15 mouse cellular contexts compared by ENCODE assay signal in genomic region chr15:79219572-79219971, GRCm38 (mm10). TPM values are rescaled to one million over a fixed set of nuclear protein-coding genes. Genes with fewer than 3 reads are reported as not detected.
DNase-seq lines count a peak whose midpoint lies in the region; ATAC-seq lines count a peak whose summit lies in the region.
"Had no signal": no experiment of that assay in that cellular context is flagged by ENCODE, and none has a peak within 500 bp of the region (broad histone marks: within the 10 kb centered on the region; RNA-seq: fewer than 3 reads in every experiment).

No protein-coding gene starts in this region.

- peaks cover 45% of the 10 kb centered on the region for H3K4me1 ChIP-seq in hindbrain, embryonic 10.5 days (replicated peaks)
- H3K4me1 ChIP-seq in hindbrain, embryonic 14.5 days (replicated peaks; ENCODE audit: control insufficient read depth, insufficient read depth, low read length) = peaks cover 2% of the 10 kb centered on the region; the same call in 1 of the 2 replicates
- H3K4me1 ChIP-seq in midbrain, embryonic 10.5 days = peaks cover 40% of the 10 kb centered on the region
- peaks cover 1% of the 10 kb centered on the region; the same call in 1 of the 2 replicates for H3K4me1 ChIP-seq in midbrain, embryonic 16.5 days (ENCODE audit: control insufficient read depth, insufficient read depth, low read length)

- H3K9me3 ChIP-seq in hindbrain, embryonic 10.5 days = no peaks in the 10 kb centered on the region
- no peaks in the 10 kb centered on the region for H3K9me3 ChIP-seq in hindbrain, embryonic 14.5 days (ENCODE audit: control insufficient read depth, low read length)
- H3K9me3 ChIP-seq in midbrain, embryonic 10.5 days (replicated peaks) = no peaks in the 10 kb centered on the region
- H3K9me3 ChIP-seq in midbrain, embryonic 16.5 days (replicated peaks; ENCODE audit: control insufficient read depth, low read length, poor library complexity, severe bottlenecking) = no peaks in the 10 kb centered on the region

- no peak overlapping the region for H3K4me2 ChIP-seq in hindbrain, embryonic 14.5 days (replicated peaks)
- no peak overlapping the region for H3K4me2 ChIP-seq in midbrain, embryonic 16.5 days (ENCODE audit: low read length)

- H3K27ac ChIP-seq in hindbrain, embryonic 10.5 days = peak overlapping the region; percentile 57
- no peak overlapping the region for H3K27ac ChIP-seq in hindbrain, embryonic 14.5 days
- H3K27ac ChIP-seq in midbrain, embryonic 10.5 days (replicated peaks) = peak overlapping the region; percentile 49
- no peak overlapping the region for H3K27ac ChIP-seq in midbrain, embryonic 16.5 days (ENCODE audit: low read length)
- H3K27ac ChIP-seq: left cerebral cortex, adult 2 months had no signal

- 4% methylated on average over 1 of the region's 1 CpGs for WGBS in hindbrain, embryonic 10.5 days
- 0% methylated on average over 1 of the region's 1 CpGs for WGBS in hindbrain, embryonic 14.5 days
- 0% methylated on average over 1 of the region's 1 CpGs for WGBS in midbrain, embryonic 10.5 days
- 0% methylated on average over 1 of the region's 1 CpGs for WGBS in midbrain, embryonic 16.5 days

- no peak overlapping the region for H3K4me3 ChIP-seq in hindbrain, embryonic 10.5 days
- no peak overlapping the region for H3K4me3 ChIP-seq in hindbrain, embryonic 14.5 days (replicated peaks; ENCODE audit: low read length)
- 0 out of 2 replicates have a peak overlapping the region, but pooled peaks have one; percentile 0 for H3K4me3 ChIP-seq in midbrain, embryonic 10.5 days
- no peak overlapping the region for H3K4me3 ChIP-seq in midbrain, embryonic 16.5 days (ENCODE audit: low read depth, low read length)
- H3K4me3 ChIP-seq: left cerebral cortex, adult 2 months had no signal

- H3K9ac ChIP-seq in hindbrain, embryonic 14.5 days = no peak overlapping the region
- no peak overlapping the region for H3K9ac ChIP-seq in midbrain, embryonic 16.5 days (ENCODE audit: low read depth, low read length)

- H3K36me3 ChIP-seq in hindbrain, embryonic 10.5 days = no peaks in the 10 kb centered on the region
- no peaks in the 10 kb centered on the region for H3K36me3 ChIP-seq in hindbrain, embryonic 14.5 days (replicated peaks; ENCODE audit: control insufficient read depth, insufficient read depth)
- no peaks in the 10 kb centered on the region for H3K36me3 ChIP-seq in midbrain, embryonic 10.5 days
- H3K36me3 ChIP-seq in midbrain, embryonic 16.5 days (ENCODE audit: control insufficient read depth, insufficient read depth, low read length) = no peaks in the 10 kb centered on the region

- peaks cover 12% of the 10 kb centered on the region for H3K27me3 ChIP-seq in hindbrain, embryonic 10.5 days (ENCODE audit: insufficient read depth, poor library complexity, severe bottlenecking)
- no peaks in the 10 kb centered on the region for H3K27me3 ChIP-seq in hindbrain, embryonic 14.5 days (ENCODE audit: control insufficient read depth, insufficient read depth, low read length)
- no peaks in the 10 kb centered on the region for H3K27me3 ChIP-seq in midbrain, embryonic 10.5 days (ENCODE audit: low read depth, poor library complexity, severe bottlenecking)
- no peaks in the 10 kb centered on the region for H3K27me3 ChIP-seq in midbrain, embryonic 16.5 days (ENCODE audit: control insufficient read depth, insufficient read depth, low read depth, low read length)

- ATAC-seq in hindbrain, embryonic 14.5 days (ENCODE audit: low FRiP score) = no peak
- ATAC-seq in midbrain, embryonic 16.5 days = no peak
- no peak for ATAC-seq in CD4-positive, CD25-positive, alpha-beta regulatory T cell, adult 4 months

- peak; percentile 56 for DNase-seq in hindbrain, embryonic 10.5 days (ENCODE audit: low spot score)
- no peak for DNase-seq in hindbrain, embryonic 14.5 days (ENCODE audit: low spot score)
- no peak for DNase-seq in midbrain, embryonic 10.5 days (ENCODE audit: low spot score)
- peak; percentile 69 for DNase-seq in kidney, postnatal 14 days
- DNase-seq in yolk sac, embryonic 10.5 days (ENCODE audit: low spot score) = peak; percentile 25
- no peak for DNase-seq in left cerebral cortex, adult 18-20 months (ENCODE audit: low spot score in 2 of 2)
- DNase-seq: cerebellum, adult 18-20 months; liver; lung, postnatal 14 days; thymus, postnatal 14 days had no signal

RNA-seq across cellular contexts. Expression of gene Pick1, which starts 9.4 kb away (rescaled TPM):
- polyA plus RNA-seq in hindbrain, embryonic 10.5 days (2016; fragmentation: Nextera tagmentation; extraction: Ambion mirVana) = 45.0 and 47.8 TPM in 2 replicates
- 45.8 and 48.2 TPM in 2 replicates for polyA plus RNA-seq in hindbrain, embryonic 14.5 days (2014; fragmentation: Nextera tagmentation; extraction: Ambion mirVana)
- polyA plus RNA-seq in midbrain, embryonic 10.5 days (2016; fragmentation: Nextera tagmentation; extraction: Ambion mirVana) = 42.1 and 52.2 TPM in 2 replicates
- 109 and 110 TPM in 2 replicates for polyA plus RNA-seq in midbrain, embryonic 16.5 days (2015; fragmentation: Nextera tagmentation; extraction: Ambion mirVana)
- total RNA-seq in left cerebral cortex, adult 18-20 months (2021) = 10 to 100 TPM; 47.1 to 54.0 TPM
- polyA plus RNA-seq in CD4-positive, CD25-positive, alpha-beta regulatory T cell, adult 4 months (2017; shearing (Covaris generic)) = 10 to 100 TPM in 1 of 2 experiments, 1 to 10 TPM in 1; 6.0 to 10.5 TPM

RNA-seq across cellular contexts. Expression of gene Gm49486, which starts 9.6 kb away (rescaled TPM):
- polyA plus RNA-seq in hindbrain, embryonic 10.5 days (2016; fragmentation: Nextera tagmentation; extraction: Ambion mirVana) = 0.14 and 0.21 TPM in 2 replicates
- 1.1 TPM in 2 replicates for polyA plus RNA-seq in hindbrain, embryonic 14.5 days (2014; fragmentation: Nextera tagmentation; extraction: Ambion mirVana)
- polyA plus RNA-seq in midbrain, embryonic 10.5 days (2016; fragmentation: Nextera tagmentation; extraction: Ambion mirVana) = 0.12 and 0.34 TPM in 2 replicates
- 0.47 and 1.3 TPM in 2 replicates for polyA plus RNA-seq in midbrain, embryonic 16.5 days (2015; fragmentation: Nextera tagmentation; extraction: Ambion mirVana)
- total RNA-seq in left cerebral cortex, adult 18-20 months (2021) = under 1 TPM; 0.16 to 0.42 TPM
- under 1 TPM in 1 of 2 experiments, not detected in 1; 0.52 TPM for polyA plus RNA-seq in CD4-positive, CD25-positive, alpha-beta regulatory T cell, adult 4 months (2017; shearing (Covaris generic))

RNA-seq across cellular contexts. Expression of gene Slc16a8, which starts 35.0 kb away (rescaled TPM):
- polyA plus RNA-seq in hindbrain, embryonic 10.5 days (2016; fragmentation: Nextera tagmentation; extraction: Ambion mirVana) = 0.14 and 0.26 TPM in 2 replicates
- polyA plus RNA-seq in hindbrain, embryonic 14.5 days (2014; fragmentation: Nextera tagmentation; extraction: Ambion mirVana) = 0.90 and 1.2 TPM in 2 replicates
- polyA plus RNA-seq in midbrain, embryonic 10.5 days (2016; fragmentation: Nextera tagmentation; extraction: Ambion mirVana) = 0.06 and 0.14 TPM in 2 replicates
- 0.40 and 0.61 TPM in 2 replicates for polyA plus RNA-seq in midbrain, embryonic 16.5 days (2015; fragmentation: Nextera tagmentation; extraction: Ambion mirVana)
- not detected for total RNA-seq in left cerebral cortex, adult 18-20 months (2021)
- polyA plus RNA-seq in CD4-positive, CD25-positive, alpha-beta regulatory T cell, adult 4 months (2017; shearing (Covaris generic)) = not detected
- polyA plus RNA-seq: cortical plate, adult 2 months; intestine, postnatal 0 days had no signal

RNA-seq across cellular contexts. Expression of gene Sox10, which starts 54.5 kb away (rescaled TPM):
- polyA plus RNA-seq in hindbrain, embryonic 10.5 days (2016; fragmentation: Nextera tagmentation; extraction: Ambion mirVana) = 9.2 and 28.1 TPM in 2 replicates
- 8.9 and 10.3 TPM in 2 replicates for polyA plus RNA-seq in hindbrain, embryonic 14.5 days (2014; fragmentation: Nextera tagmentation; extraction: Ambion mirVana)
- polyA plus RNA-seq in midbrain, embryonic 10.5 days (2016; fragmentation: Nextera tagmentation; extraction: Ambion mirVana) = 0.61 and 2.5 TPM in 2 replicates
- 3.0 and 3.8 TPM in 2 replicates for polyA plus RNA-seq in midbrain, embryonic 16.5 days (2015; fragmentation: Nextera tagmentation; extraction: Ambion mirVana)
- total RNA-seq in left cerebral cortex, adult 18-20 months (2021) = 10 to 100 TPM; 19.6 to 26.1 TPM
- not detected for polyA plus RNA-seq in CD4-positive, CD25-positive, alpha-beta regulatory T cell, adult 4 months (2017; shearing (Covaris generic))

Comparison
In these comparisons a context has a peak if more than half of its experiments do, and no peak if none do; other contexts are left out.
1. DNase-seq: peak in hindbrain, embryonic 10.5 days (single experiment), kidney, postnatal 14 days (single experiment) and yolk sac, embryonic 10.5 days (single experiment); none in hindbrain, embryonic 14.5 days (single experiment), midbrain, embryonic 10.5 days (single experiment) and left cerebral cortex, adult 18-20 months (0 of 2).
2. H3K27ac ChIP-seq: peak in hindbrain, embryonic 10.5 days (single experiment) and midbrain, embryonic 10.5 days (single experiment); none in hindbrain, embryonic 14.5 days (single experiment) and midbrain, embryonic 16.5 days (single experiment).